Mouse (Mus musculus) kidney, embryonic 14.5 days (tissue): ENCODE results near the gene 4930432K21Rik. TPM values are rescaled to one million over a fixed set of nuclear protein-coding genes. Genes with fewer than 3 reads are reported as not detected.

Experiments
- ATAC-seq: fragments of 200-750 bp; cut with Nextera tagmentation; 2 replicates; pipeline ENCODE4 v1.8.0; 2017; ENCODE audit warnings: moderate number of reproducible peaks, mild to moderate bottlenecking, moderate TSS enrichment, moderate library complexity; ENCODE audit not compliant: low FRiP score, low TSS enrichment
- H3K27ac ChIP-seq: fragments of 300-500 bp; sonication (generic); 2 replicates; pipeline ENCODE4 v1.5.1; 2014; ENCODE audit warnings: low read depth, mild to moderate bottlenecking, low read length, moderate library complexity, mixed read lengths
- H3K27me3 ChIP-seq: fragments of 300-500 bp; sonication (generic); 2 replicates; pipeline ENCODE4 v1.6.1; 2014; ENCODE audit warnings: mild to moderate bottlenecking, low read length; ENCODE audit not compliant: control insufficient read depth, insufficient read depth
- H3K36me3 ChIP-seq: fragments of 300-500 bp; sonication (generic); 2 replicates; pipeline ENCODE4 v1.6.1; 2014; ENCODE audit warnings: low read length, mixed read lengths; ENCODE audit not compliant: control insufficient read depth, insufficient read depth
- H3K4me1 ChIP-seq: fragments of 300-500 bp; sonication (generic); 2 replicates; pipeline ENCODE4 v1.6.1; 2014; ENCODE audit warnings: low read length, mixed read lengths; ENCODE audit not compliant: control insufficient read depth, insufficient read depth
- H3K4me2 ChIP-seq: fragments of 300-500 bp; sonication (generic); replicated peaks from 2 replicates; pipeline ENCODE4 v1.6.1; 2014; ENCODE audit warnings: low read depth, mild to moderate bottlenecking, low read length
- H3K4me3 ChIP-seq: fragments of 300-500 bp; sonication (generic); 2 replicates; pipeline ENCODE4 v1.5.1; 2014; ENCODE audit warnings: mild to moderate bottlenecking, low read length
- H3K9ac ChIP-seq: fragments of 300-500 bp; sonication (generic); 2 replicates; pipeline ENCODE4 v1.6.1; 2014; ENCODE audit warnings: low read depth, mild to moderate bottlenecking, low read length, moderate library complexity
- H3K9me3 ChIP-seq: fragments of 300-500 bp; sonication (generic); 2 replicates; pipeline ENCODE4 v1.6.1; 2016; ENCODE audit warnings: low read length; ENCODE audit not compliant: control insufficient read depth
- WGBS: fragments of 180-500 bp; shearing (Covaris S2); extraction: QIAGEN DNeasy Blood & Tissue Kit; methylation state at CpG from one replicate; pipeline ENCODE4 v1.1.7; 2014; 5-methylcytosine and 5-hydroxymethylcytosine counted together
- polyA plus RNA-seq: library from polyadenylated mRNA; unstranded; fragments of >200 nt; fragmentation: Nextera tagmentation; extraction: Ambion mirVana; gene quantifications from 2 replicates; pipeline ENCODE4 v1.2.1, GENCODE M21; 2014

4930432K21Rik gene
- polyA plus RNA-seq, 1 experiment from 2014 or later = 1.2 TPM

DNA sequence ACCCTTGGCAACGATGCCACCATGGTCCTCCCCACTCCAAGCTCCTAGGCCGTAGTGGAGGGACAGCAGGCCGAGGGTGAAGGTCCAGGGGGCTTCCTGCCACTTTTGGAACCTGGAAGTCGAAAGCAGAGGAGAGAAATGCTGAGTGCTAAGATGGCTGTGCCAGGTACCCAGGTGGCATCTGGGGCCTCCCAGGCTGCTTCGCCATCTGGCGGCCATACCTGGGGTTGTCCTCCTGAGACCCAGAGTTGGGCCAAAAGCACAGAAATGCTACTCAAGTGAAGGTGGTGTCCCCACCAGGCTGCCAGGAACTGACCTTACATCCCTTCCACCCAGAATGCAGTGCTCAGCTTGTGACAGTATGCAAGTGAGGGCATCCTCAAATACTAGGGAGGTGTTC lies 26.0 kb downstream of the 4930432K21Rik start:
- no peak overlapping the region for H3K4me2 ChIP-seq
- WGBS = 84% methylated on average over 6 of the region's 6 CpGs

DNA sequence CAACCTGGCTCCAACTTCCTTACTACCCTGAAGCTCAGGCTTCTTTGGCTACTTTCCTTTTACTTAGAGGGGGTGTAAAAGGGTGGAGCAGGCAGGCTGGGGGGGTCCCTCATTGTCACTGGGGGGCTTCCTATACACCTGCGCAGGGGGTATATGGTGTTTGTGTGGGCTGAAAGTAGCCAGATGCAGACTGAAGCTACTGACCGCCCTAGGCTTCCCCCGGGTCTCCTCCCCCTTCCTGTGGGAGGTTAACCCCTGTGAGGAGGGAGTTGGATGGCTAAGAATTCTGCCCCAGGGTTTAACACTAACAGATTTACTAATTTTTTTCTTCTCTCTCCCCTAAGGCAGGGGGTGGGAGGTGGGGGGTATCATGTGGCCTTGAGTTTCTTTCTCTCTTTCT lies 28.7 kb downstream of the 4930432K21Rik start:
- Histone ChIP-seq H3K4me3 (no peak overlapping the region), H3K9me3 (no peaks in the 10 kb centered on the region), H3K4me2 (no peak overlapping the region; the same call in 1 of the 2 replicates), H3K4me1 (peaks cover 31% of the 10 kb centered on the region), H3K9ac (peak overlapping the region; percentile 28), H3K27me3 (no peaks in the 10 kb centered on the region), H3K27ac (no peak overlapping the region), H3K36me3 (peaks cover 32% of the 10 kb centered on the region)
- ATAC-seq = no peak
- 2% methylated on average over 3 of the region's 3 CpGs for WGBS

More for the DNA sequence above, 26.0 kb downstream of the 4930432K21Rik start:
- H3K36me3 ChIP-seq = peaks cover 41% of the 10 kb centered on the region
- peaks cover 9% of the 10 kb centered on the region for H3K4me1 ChIP-seq
- H3K9me3 ChIP-seq = no peaks in the 10 kb centered on the region
- H3K27me3 ChIP-seq = no peaks in the 10 kb centered on the region
- no peak for ATAC-seq
- H3K9ac ChIP-seq = no peak overlapping the region
- H3K27ac ChIP-seq = no peak overlapping the region
- H3K4me3 ChIP-seq = no peak overlapping the region

DNA sequence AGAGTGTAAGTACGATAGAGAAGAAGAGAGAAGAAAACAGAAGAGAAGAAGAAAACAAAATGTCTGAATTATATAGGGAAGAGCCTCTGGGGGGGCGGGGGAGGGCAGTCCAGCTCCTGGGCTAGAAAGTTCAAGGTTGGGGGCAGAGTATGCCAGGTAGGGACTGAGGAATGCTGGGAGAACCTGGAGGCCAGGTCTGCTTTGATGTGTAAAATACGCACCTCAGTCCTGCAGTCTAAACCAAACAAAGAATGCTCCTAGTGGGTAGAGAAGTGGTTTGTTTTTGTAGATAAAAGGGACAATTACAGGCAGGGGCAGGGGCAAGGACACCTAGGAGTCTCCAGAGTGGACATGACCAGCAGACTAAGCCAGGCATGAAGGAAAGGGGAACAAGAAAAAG lies 29.6 kb downstream of the 4930432K21Rik start:
- H3K27me3 ChIP-seq = no peaks in the 10 kb centered on the region
- peaks cover 23% of the 10 kb centered on the region for H3K36me3 ChIP-seq
- H3K4me1 ChIP-seq = peaks cover 35% of the 10 kb centered on the region
- 89% methylated on average over 3 of the region's 3 CpGs for WGBS
- H3K27ac ChIP-seq = no peak overlapping the region
- no peak overlapping the region for H3K4me3 ChIP-seq
- H3K9ac ChIP-seq = no peak overlapping the region
- H3K4me2 ChIP-seq = no peak overlapping the region
- no peak for ATAC-seq
- H3K9me3 ChIP-seq = no peaks in the 10 kb centered on the region

DNA sequence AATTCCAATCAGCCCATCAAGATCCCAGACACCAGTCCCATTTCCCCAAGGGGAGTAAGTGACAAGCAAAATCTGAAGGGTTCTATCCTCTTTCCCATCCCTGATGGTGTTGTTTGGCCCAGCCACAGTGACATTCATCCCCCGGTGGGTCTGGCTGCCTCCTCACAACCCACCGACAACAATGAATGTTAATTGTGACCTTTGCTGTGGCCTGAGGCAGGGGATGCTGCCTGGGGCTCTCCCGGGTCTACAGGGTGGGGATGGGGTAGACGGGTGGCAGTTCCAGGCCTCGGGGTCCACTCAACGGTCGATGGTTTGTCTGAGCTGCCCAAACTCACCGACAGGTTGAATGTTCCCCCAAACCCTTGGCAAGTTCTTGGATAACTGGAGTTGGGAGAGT lies 30.8 kb downstream of the 4930432K21Rik start:
- 73% methylated on average over 8 of the region's 8 CpGs for WGBS
- ATAC-seq = no peak
- no peaks in the 10 kb centered on the region for H3K27me3 ChIP-seq
- H3K36me3 ChIP-seq = peaks cover 11% of the 10 kb centered on the region
- H3K4me1 ChIP-seq = peaks cover 42% of the 10 kb centered on the region
- H3K9me3 ChIP-seq = no peaks in the 10 kb centered on the region
- H3K4me3 ChIP-seq = no peak overlapping the region
- no peak overlapping the region for H3K4me2 ChIP-seq
- no peak overlapping the region for H3K9ac ChIP-seq
- H3K27ac ChIP-seq = no peak overlapping the region

DNA sequence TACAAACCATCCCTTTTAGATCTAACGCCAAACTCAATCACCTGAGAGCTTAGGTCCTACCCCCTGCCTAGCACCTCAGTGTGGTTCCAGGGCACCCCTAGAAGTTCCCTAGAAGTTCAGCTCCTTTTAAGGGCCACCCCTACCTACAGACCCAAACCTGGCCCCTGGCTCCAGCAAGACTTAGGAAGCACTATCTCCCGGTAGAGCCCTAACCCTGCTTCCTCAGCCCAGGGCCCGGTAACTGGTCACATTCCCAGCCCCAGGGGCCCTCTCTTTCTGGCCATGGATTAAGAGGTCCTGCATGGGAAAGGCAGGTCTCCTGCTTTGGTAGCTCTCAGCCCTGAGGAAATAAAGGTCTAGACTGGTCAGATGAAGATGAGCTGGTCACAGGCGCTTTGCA lies 32.1 kb downstream of the 4930432K21Rik start:
- H3K4me2 ChIP-seq = peak overlapping the region; percentile 39
- 13% methylated on average over 4 of the region's 4 CpGs for WGBS
- H3K9me3 ChIP-seq = no peaks in the 10 kb centered on the region
- peak overlapping the region; percentile 42; the same call in 1 of the 2 replicates for H3K9ac ChIP-seq
- H3K36me3 ChIP-seq = peaks cover 4% of the 10 kb centered on the region
- ATAC-seq = no peak; the same call in 1 of the 2 replicates
- peak overlapping the region; percentile 19; the same call in 1 of the 2 replicates for H3K4me3 ChIP-seq
- H3K27ac ChIP-seq = peak overlapping the region; percentile 91
- H3K27me3 ChIP-seq = no peaks in the 10 kb centered on the region
- H3K4me1 ChIP-seq = peaks cover 48% of the 10 kb centered on the region

DNA sequence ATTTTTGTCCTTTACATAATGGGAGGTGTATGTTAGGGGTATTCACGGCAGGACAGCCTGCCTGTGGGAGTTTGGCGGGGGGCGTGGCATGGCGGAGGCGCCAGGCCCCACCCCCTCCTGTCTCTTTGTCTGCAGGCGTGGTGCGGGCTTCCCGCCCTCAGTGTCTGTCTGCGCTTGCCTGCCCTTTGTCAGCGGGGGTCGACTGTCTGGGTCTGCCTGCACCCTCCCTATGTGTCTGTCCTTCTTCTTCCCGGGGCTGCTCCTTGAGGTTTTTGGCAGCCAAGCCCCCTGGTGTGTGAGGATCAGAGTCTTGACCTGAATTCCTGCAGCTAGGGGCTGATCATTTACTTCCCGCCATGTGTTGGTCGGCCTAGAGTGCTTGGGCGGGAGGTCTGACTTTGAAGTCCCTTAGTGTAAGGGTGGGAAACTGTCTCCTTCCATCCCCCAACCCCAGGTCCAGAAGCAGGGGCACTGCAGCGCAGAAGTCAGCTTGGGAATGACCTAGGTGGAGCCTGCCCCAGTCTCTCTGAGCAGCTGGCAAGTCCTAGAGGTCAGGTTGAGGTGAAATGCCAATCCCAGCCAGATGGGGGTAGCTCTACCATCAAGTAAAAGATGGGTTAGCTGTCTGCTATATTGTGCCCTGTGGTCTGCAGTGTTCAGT lies 32.8 kb downstream of the 4930432K21Rik start:
- Histone ChIP-seq H3K4me1 (peaks cover 48% of the 10 kb centered on the region), H3K9ac (peak overlapping the region; percentile 42; the same call in 1 of the 2 replicates), H3K27ac (peak overlapping the region; percentile 91), H3K27me3 (no peaks in the 10 kb centered on the region), H3K9me3 (no peaks in the 10 kb centered on the region), H3K36me3 (no peaks in the 10 kb centered on the region; the same call in 1 of the 2 replicates), H3K4me3 (peak overlapping the region; percentile 19; the same call in 1 of the 2 replicates), H3K4me2 (peak overlapping the region; percentile 39)
- 1% methylated on average over 16 of the region's 16 CpGs for WGBS
- peak; percentile 55 for ATAC-seq

DNA sequence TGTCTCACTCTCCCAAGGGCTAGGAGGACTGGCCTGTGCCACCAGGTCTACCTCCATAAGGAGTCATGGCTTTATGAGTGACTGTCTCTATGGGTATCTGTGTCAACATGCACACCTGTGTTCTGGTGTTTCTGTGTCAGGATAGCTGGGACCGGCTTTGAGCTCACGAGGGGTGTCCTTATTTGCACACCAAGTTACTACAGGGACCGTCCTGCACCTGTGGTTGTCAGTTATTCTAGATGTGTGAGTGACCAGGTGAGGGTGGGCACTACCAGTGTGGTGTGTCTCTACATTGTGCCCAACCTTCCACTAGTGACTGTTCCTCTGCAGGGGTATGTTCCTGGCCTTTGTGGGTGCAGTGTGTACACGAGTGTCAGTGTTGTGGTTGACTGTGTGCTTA lies 35.0 kb downstream of the 4930432K21Rik start:
- Histone ChIP-seq H3K4me2 (peak overlapping the region; percentile 84), H3K9me3 (no peaks in the 10 kb centered on the region), H3K27ac (peak overlapping the region; percentile 94), H3K36me3 (no peaks in the 10 kb centered on the region), H3K9ac (peak overlapping the region; percentile 99), H3K4me1 (peaks cover 39% of the 10 kb centered on the region), H3K27me3 (no peaks in the 10 kb centered on the region), H3K4me3 (peak overlapping the region; percentile 75)
- WGBS = 42% methylated on average over 4 of the region's 4 CpGs
- no peak for ATAC-seq

DNA sequence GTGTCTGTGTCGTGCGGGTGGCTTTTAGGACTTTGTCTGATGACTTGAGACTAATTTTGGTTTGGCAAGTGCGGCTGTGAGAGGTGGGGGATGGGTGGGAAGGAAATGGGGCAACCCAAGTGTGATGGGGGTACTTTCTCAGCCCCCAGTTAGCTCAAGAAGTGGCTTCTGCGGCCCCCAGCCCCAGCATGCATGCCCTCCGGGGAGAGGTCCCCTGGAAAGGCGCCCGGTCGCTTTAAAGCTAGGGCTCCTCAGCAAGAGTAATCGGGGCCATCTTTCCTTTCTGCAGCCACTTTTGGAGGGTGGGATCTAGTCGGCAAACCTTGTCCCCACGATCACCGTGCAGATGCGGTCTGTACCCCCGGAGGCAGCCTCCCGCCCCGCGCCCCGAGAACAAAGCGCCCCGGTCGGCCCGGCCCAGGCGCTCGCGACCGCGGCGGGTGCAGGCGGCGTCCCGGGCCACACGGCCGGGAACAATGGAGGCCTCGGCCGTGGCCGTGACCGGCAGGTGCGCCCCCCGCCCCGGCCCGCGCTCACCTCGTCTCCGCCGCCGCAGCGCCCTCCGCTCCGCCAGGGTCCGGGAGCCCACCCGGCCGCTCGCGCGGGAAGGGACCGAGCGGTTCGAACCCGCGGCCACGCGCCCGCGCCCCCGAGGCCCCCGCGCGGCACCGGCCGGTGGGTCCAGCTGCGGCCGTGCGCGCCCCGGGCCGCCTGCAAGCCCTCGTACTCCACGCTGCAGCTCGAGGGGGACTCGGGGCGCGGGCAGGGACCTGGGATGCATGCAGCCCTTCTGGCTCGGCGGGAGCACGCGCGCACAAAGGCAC lies 35.6 kb downstream of the 4930432K21Rik start:
- H3K4me3 ChIP-seq = peak overlapping the region; percentile 75
- no peaks in the 10 kb centered on the region for H3K9me3 ChIP-seq
- H3K4me1 ChIP-seq = peaks cover 39% of the 10 kb centered on the region
- no peaks in the 10 kb centered on the region for H3K36me3 ChIP-seq
- peak; percentile 25 for ATAC-seq
- H3K27ac ChIP-seq = peak overlapping the region; percentile 94
- under 1% methylated on average over 60 of the region's 87 CpGs for WGBS
- H3K27me3 ChIP-seq = no peaks in the 10 kb centered on the region
- H3K9ac ChIP-seq = peak overlapping the region; percentile 99
- H3K4me2 ChIP-seq = peak overlapping the region; percentile 84
